ENCODE assay signal across 8 mouse cellular contexts in the genomic region with DNA sequence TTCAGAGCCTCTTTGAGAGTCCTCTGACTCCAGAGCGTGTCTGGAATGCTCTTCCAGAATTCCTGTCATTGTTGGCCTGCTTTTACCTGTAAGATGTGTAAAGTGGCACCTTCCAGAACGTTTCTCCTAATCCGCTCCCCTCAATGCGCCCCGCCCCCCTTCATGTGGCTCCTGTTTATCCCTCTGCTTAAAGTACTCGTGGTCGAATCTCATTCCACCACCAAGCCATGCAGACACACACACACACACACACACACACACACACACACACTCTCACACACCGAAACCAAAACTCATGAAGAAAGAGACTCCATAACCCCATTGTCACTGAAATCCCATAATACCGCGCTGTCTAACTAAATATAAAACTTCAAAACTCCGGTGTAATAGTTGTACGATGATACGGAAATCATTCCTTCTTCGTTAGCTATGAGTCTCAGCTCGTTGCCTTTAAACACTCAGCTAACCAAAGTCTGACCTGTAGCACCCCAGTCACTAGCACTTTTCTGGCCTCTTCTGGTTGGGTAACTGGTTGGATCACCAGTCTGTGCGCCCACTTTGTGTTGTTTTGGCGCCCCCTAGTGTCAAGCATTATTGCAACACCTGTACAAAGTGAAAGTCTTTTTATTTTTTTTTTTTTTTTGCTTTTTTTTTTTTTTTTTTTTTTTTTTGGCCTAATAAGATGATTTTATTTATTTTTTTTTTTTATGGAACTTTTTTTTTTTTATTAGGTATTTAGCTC. TPM values are rescaled to one million over a fixed set of nuclear protein-coding genes. Genes with fewer than 3 reads are reported as not detected.
A peak's percentile ranks its signal among the peaks of the same experiment; 100 is the strongest.
DNase-seq lines count a peak whose midpoint lies in the region; ATAC-seq and TF ChIP-seq lines count a peak whose summit lies in the region.

No protein-coding gene starts in this region.

- ATAC-seq in megakaryocyte-erythroid progenitor cell, adult 5-6 weeks (replicated peaks; ENCODE audit: low FRiP score, low TSS enrichment, poor library complexity, severe bottlenecking): peak; percentile 97

- intact Hi-C loops in gastrocnemius, postnatal 14 days (cut with DNase I; ENCODE audit: low total_unique reads): loop anchor here (5.0 kb wide), 1 partner anchor 305 kb away; no protein-coding TSS in a partner anchor

- H3K4me1 ChIP-seq in cortical plate, adult 2 months (ENCODE audit: control insufficient read depth, insufficient read depth, low read length): no peaks in the 10 kb centered on the region

- peak; percentile 86 for DNase-seq in ZHBTc4 (ENCODE audit: low read depth, low spot score)
- peak; percentile 83 for DNase-seq in gastrocnemius, postnatal 14 days
- peak; percentile 95 for DNase-seq in induced T-regulatory cell, adult 2 months (ENCODE audit: low read depth)
- peak; percentile 33 to 61 for DNase-seq in left cerebral cortex, adult 8-10 months (ENCODE audit: low spot score in 2 of 2)
- peak; percentile 87 for DNase-seq in right cerebral cortex, postnatal 14 days
- DNase-seq in urinary bladder, postnatal 25 days (ENCODE audit: low spot score): peak; percentile 88

- no peak overlapping the region for H3K4me3 ChIP-seq in cortical plate, adult 2 months (ENCODE audit: insufficient read depth, low read length)

- no peak for TF ChIP-seq POLR2A in cortical plate, adult 2 months (IDR thresholded peaks at IDR 0.05; ENCODE audit: extremely low read depth, insufficient read depth, low read length)

- no peak overlapping the region for H3K27ac ChIP-seq in cortical plate, adult 2 months (ENCODE audit: insufficient read depth, low read length)

- TF ChIP-seq CTCF in cortical plate, adult 2 months (IDR thresholded peaks at IDR 0.05; ENCODE audit: extremely low read depth, insufficient read depth, low read length): peak; percentile 90

RNA-seq across cellular contexts. Expression of a gene that starts 8.2 kb away (rescaled TPM):
- polyA plus RNA-seq in cortical plate, adult 2 months (2012; rRNA removed): 21.7 and 23.5 TPM in 2 replicates
- 1 to 10 TPM; 4.3 to 5.1 TPM for total RNA-seq in gastrocnemius, postnatal 14 days (2021)
- 1 to 10 TPM; 7.0 to 9.2 (median 7.8) TPM for total RNA-seq in left cerebral cortex, adult 8-10 months (2022)
- total RNA-seq in megakaryocyte-erythroid progenitor cell, adult 5-6 weeks (2014; fragmentation: Nextera tagmentation): 20.3 and 28.6 TPM in 2 replicates
- 20.3 and 23.7 TPM in 2 replicates for total RNA-seq in megakaryocyte-erythroid progenitor cell, adult 5-6 weeks (2017)

RNA-seq across cellular contexts. Expression of a gene that starts 32.8 kb away (rescaled TPM):
- polyA plus RNA-seq in cortical plate, adult 2 months (2012; rRNA removed): 0.15 and 0.25 TPM in 2 replicates
- total RNA-seq in gastrocnemius, postnatal 14 days (2021): under 1 TPM; 0.44 to 0.47 TPM
- under 1 TPM in 2 of 4 experiments, not detected in 2; 0.25 to 0.41 TPM for total RNA-seq in left cerebral cortex, adult 8-10 months (2022)
- total RNA-seq in megakaryocyte-erythroid progenitor cell, adult 5-6 weeks (2014; fragmentation: Nextera tagmentation): 16.8 and 18.1 TPM in 2 replicates
- total RNA-seq in megakaryocyte-erythroid progenitor cell, adult 5-6 weeks (2017): 13.3 and 14.6 TPM in 2 replicates

Comparison
In these comparisons a context has a peak if more than half of its experiments do, and no peak if none do; other contexts are left out.
1. RNA of a gene that starts 32.8 kb away (total RNA-seq): 13.3 to 18.1 TPM in megakaryocyte-erythroid progenitor cell, adult 5-6 weeks; 0.44 to 0.47 TPM in gastrocnemius, postnatal 14 days and 0.25 to 0.41 TPM in left cerebral cortex, adult 8-10 months; every median in the first group is over 4 times any median in the second.
2. Peak in every context shown above with its lines, with median percentiles within 50 percentile points of each other: DNase-seq.